Mouse (Mus musculus): ENCODE data around the gene Taf6l.

Gene Taf6l

DNA sequence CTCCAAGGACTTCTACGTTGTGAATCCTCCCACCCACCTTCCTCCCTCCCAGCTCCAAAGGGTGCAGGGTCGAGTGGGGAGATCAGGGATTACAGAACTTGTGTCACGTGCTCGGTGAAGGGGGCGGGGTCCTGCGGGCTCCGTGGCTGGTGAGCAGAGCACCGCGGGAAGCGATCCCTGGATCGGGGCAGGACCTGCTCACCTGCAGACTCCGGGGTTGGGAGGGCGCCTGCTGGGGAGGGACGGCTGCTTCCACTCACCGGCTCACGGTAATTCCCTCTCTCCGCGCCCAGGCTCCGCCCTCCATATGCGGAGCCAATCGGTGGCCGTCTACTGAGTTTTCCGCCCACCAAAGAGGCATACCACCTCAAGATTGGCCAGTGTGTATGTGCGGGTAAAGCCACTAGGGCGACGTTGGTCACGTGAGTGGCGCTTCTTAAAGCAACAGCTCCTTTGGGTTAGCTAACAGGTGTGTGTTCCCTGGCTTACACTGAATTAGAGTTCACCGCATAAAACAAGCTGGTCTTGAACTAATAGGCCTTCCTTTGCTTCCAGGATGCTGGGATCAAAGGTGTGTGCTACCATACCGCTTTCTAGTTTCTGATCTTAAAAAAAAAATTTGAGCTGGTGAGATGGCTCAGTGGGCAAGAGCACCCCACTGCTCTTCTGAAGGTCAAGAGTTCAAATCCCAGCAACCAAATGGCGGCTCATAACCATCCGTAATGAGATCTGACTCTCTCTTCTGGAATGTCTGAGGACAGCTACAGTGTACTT is at the start of gene Taf6l:
Taf6l (minus strand) TSS at position 410 of the 774 bp plus-strand sequence.
- DNase-seq (ENCODE audit: low read depth), result peak; percentile 96

DNA sequence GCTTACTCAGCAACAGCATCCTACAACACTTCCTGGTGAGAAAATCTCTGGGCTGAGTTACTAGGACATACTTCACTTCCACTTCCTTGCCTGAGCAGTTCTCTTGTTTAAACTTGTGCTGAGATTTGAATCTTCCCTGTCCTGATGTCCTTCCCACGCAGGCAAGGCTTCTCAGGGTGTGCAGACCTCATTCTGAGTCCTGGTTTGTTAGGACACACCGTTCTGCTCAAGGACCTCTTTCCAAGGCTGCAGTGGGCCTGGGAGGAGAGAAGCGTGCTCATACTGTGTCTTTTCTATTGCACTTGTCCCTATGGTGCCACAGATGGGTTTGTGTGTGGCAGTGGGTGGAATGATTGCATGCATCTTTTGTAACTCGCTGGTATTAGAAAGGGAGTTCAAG is 46.8 kb upstream of the Taf6l start:
- DNase-seq (ENCODE audit: low read depth), result no peak

DNA sequence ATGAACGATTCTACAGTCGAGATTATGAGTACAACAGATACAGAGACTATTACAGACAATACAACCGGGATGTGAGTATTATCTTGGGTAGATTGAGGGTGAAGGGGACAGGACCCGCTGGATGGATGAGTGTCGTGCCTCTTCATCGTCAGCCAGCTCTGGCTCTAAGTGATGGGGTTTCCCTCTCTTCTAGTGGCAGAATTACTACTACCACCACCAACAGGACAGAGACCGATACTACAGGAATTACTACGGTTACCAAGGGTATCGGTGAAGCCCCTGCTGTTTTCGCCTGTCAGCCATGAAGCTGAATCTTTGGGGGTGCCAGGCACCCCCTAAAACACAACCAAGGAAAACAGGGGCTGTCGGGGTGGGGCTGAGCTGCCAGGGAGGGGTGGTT is 45.0 kb upstream of the Taf6l start:
- DNase-seq (ENCODE audit: low read depth), result no peak

DNA sequence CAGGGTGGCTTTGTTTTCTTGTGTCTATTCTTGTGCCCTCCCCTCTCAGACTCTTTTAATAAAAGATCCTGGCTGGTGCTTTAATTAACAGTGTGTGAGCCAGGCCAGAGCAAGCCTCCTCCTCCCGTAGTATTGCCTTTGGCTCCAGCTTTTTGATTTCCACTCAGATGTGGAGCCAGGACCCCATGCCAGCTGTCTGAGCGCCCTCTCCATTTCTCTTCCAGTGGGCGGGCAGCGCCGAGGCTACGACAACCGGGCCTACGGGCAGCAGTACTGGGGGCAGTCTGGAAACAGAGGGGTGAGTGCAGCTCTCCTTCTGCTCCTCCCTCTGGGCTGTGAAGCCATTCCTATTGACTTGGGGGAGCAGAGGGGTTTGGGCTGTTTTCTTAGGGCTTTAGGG is 44.4 kb upstream of the Taf6l start:
- no peak for DNase-seq (ENCODE audit: low read depth)

DNA sequence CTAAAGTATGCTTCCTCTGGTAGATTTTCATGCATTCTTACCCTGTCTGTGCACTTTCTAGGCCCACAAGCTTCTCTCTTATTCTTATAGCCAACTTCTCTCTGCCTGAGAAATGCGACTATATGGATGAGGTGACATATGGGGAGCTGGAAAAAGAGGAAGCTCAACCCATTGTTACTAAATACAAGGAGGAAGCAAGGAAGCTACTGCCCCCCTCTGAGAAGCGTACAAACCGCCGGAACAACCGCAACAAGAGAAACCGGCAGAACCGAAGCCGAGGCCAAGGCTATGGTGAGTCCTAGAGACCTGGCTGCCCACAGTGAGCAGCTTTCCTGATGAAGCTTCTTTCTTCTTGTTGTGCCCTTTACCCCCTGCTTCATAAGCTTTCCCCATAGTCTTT is 43.4 kb upstream of the Taf6l start, which contains the start of gene AC129217.1:
AC129217.1 (plus strand) TSS at position 114 of the 400 bp plus-strand sequence.
- DNase-seq (ENCODE audit: low read depth), result no peak

DNA sequence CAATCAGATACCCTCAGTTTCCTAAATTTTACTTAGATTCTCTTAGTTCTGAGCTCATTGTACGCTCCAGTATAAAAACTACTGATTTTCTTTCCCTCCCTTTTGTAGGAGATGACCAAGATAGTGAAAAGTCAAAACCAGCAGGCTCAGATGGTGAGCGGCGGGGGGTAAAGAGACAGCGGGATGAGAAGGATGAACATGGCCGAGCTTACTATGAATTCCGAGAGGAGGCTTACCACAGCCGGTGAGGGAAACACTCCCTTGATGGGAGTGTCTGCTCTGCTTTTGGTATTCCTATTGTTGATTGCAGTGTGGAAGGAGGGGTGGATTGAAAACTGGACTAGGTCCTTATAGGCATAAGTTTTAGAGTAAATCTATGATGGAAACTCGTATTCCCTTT is 36.5 kb upstream of the Taf6l start:
- no peak for DNase-seq (ENCODE audit: low read depth)

DNA sequence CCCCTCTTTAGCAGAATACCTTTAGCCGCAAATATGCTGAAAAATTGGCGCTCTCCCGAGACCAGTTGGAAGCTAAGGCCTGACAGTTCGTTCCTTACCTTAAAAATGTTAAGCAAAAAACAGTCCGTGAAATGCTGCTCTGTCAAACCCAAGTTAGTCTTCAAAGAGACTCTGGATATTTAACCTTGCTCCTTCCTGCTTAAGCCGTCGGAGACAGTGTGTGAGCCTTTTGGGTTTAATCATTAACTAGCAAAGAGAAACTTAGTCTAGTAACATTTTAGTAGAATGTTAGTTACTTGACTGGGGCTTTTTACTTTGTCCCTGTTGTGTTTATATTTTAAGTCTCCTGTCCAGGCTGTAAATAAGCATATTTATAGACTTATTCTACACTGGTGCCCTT is 34.9 kb upstream of the Taf6l start:
- peak; percentile 35 for DNase-seq (ENCODE audit: low read depth)

DNA sequence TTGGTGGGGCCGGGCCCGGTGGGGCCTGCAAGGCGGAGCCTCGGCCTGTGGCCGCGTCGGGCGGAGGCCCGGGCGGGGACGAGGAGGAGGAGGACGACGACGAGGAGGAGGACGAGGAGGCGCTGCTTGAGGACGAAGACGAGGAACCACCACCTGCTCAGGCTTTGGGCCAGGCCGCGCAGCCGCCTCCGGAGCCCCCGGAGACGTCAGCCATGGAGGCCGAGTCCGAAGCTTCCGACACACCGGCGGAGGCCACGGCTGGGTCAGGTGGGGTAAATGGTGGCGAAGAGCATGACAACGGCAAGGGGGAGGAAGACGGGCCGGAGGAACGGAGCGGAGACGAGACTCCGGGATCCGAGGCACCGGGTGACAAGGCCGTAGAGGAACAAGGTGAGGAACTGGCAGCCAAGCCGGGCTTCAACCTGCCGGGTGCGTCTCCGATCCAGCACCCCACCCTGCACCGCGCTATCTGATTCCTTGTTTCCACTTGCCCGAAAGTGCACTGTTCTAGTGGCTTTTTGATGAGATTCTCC is 34.3 kb upstream of the Taf6l start:
- no peak for DNase-seq (ENCODE audit: low read depth)

DNA sequence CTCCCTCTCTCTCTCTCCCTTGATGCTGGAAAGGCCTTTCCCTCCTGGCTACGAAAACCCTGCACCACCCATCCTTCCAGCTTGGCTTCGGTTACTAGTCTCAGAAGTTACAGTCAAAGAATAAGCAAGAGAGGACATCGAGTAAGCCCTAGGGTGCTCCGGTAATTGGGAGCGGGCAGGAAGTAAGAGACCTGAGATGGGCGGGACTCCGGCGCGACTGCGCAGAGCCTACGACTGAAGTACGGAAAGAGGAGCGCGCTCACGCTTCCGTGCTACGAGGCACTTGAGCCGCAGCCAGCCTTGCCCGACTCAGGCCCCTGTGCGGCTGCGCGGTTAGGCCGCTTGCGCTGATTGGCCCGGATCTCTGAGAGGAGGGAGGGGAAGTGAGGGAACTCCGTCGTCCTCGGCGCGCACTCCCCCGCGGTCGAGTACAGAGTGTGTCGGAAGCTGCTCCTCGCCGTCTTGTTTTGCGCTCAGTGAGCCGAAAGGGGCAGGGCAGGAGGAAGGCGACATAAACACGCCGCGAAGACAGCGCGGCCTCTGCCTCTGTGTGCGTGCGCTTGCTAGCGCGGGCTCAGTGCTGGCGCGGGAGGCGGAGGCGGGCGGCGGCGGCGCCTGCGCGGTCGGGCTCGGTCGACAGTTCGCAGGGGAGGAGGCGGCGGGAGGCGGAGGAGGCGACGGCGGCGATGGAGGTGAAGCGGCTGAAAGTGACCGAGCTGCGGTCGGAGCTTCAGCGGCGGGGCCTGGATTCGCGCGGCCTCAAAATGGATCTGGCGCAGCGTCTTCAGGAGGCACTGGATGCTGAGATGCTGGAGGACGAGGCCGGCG is 33.6 kb upstream of the Taf6l start, which contains the start of gene Hnrnpul2:
Hnrnpul2 (plus strand) TSS at position 415 of the 828 bp plus-strand sequence.
- peak; percentile 99 for DNase-seq (ENCODE audit: low read depth)

DNA sequence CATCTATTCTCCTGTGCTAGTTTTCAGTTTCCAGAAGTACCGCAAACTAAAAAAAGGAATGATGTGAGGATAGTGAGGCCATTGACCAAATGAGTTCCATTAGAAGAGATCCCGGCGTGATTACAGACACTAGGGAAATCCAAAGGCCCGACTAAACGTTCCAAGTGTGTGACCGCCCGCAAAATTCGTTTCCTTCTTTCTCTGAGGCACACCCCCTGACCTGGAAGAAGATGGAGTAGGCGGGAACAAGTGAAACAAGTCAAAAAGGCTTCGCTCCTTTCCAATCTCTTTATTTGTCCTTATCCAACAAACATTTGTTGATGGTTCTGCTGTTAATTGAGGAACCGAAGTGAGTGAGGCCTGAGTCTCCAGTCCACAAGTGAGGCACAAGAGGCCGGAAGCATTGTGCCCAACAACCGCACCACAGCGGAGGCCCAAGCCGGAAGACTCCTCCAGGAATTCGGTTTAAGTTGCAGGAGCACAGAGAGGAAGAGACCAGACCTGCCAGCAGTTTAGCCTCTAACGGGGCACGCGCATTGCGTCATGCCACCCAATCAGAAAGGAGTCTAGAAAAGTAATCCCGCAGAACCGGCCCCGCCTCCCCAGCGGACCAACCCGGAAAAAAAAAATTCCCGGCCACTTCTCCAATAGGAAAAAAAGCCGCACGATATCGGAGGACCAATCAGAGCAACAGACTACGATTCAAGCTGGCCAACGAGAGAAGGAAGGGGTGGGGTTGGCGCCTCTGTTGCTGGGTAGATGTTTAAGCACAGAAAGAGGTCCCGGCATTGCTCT is 32.8 kb upstream of the Taf6l start, which contains the start of gene Ttc9c:
Ttc9c (minus strand) TSS at position 533 of the 795 bp plus-strand sequence.
- no peak for DNase-seq (ENCODE audit: low read depth)

DNA sequence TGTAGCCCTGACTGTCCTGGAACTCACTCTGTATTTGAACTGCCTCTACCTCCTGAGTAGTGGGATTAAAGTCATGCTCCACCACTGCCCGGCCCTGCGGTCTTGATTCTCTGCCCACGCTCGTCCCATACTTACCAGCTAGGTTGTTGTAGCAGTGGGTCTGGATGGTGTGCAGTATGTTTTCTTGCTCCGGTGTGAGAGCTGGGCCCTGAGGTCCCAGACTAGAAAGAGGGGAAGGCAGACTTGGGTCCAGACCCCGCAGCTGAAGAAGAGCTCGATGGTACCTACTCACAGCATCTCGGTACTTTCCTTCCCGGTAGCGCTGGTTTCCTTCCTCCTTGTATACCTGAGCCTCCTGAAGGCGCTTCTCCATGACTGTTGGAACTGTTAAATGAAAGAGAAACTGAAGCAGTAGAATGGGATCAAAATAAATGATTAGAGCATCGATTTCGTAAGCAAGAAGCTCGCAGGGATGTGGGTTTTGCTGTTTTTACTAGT is 32.1 kb upstream of the Taf6l start:
- no peak for DNase-seq (ENCODE audit: low read depth)

DNA sequence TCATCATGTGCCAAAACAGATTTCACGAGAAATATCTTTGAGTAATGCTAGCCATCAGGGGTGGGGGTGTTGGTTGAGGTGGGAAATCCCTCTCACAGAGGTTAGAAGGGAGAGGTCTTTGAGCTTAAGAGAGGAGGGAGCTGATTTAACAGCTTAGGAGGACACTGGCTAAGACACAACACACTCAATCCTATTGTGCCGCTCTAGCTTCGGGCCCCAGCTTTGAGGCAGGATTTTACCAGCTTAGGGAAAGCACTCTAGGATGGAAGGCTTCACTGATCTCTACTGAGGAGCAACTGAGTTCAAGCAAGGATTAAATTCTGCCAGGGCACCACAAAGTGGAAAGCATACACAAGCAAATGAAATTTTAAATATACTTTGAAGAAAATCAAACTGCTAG is 30.8 kb upstream of the Taf6l start:
- DNase-seq (ENCODE audit: low read depth), result no peak

DNA sequence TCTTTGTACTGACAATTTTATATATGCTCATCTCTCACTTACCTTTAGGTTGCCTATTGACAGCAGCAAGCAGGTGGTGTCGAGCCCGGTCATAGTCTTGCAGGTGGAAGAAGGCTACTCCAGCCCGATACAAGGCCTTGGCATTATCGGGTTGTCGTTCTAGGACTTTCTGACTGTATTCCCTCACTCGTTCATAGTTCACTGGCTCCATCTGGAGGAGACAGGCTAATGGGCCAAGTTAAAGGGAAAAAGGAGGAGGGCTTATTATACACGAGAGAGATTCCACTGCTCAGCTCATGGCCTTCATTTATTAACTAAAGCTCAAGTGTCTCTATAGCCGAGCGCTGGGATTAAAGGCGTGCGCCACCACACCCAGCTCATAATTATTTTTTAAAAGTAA is 29.6 kb upstream of the Taf6l start:
- no peak for DNase-seq (ENCODE audit: low read depth)

DNA sequence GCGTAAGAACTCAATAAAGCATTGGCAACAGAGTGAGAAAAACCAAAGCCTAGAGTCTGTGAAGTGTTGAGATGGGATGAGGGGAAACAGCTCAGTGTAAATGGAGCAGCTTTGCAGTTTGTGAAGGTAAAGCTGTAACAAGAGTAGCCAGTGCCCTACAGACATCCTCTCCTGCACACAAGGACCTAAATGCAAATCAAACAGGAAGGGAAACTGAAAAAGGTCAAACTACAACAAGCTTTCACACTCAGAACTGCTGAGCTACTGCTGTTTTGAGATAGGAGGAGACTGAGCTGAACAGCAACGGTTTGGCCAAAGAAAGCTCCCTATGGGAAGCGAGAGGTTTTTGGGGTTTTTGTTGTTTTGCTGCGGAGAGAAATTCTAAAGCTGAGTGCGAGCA is 20.6 kb upstream of the Taf6l start:
- DNase-seq (ENCODE audit: low read depth), result no peak

DNA sequence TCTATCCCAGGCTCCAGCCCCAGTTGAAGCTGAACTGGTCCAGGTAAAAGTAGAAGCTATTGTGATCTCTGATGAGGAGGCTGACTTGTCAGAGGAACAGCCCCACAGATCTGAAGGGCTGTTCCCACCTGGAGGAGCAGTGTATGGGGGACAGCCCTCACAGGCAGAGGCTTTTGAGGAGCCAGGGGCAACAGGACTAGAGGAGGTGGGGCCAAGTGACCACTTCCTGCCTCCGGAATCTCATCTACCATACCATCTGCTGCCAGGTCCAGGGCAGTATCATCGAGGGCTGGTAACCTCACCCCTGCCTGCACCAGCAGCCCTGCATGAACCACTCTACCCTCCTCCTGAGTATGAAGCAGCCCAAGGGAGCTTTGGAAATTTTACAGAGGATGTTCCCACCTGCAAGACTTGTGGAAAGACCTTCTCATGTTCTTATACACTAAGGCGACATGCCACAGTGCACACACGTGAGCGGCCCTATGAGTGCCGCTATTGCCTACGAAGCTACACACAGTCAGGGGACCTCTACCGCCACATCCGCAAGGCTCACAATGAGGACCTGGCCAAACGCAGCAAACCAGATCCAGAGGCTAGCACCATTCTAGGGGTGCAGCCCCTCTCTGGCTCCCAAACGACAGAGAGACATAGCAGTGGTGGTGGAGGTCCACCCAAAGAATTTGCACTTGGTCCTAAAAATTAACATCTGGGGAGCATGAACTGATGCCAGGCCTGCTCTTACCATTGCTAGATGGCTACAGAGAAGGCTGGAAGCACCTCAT is 17.9 kb upstream of the Taf6l start:
- no peak for DNase-seq (ENCODE audit: low read depth)

DNA sequence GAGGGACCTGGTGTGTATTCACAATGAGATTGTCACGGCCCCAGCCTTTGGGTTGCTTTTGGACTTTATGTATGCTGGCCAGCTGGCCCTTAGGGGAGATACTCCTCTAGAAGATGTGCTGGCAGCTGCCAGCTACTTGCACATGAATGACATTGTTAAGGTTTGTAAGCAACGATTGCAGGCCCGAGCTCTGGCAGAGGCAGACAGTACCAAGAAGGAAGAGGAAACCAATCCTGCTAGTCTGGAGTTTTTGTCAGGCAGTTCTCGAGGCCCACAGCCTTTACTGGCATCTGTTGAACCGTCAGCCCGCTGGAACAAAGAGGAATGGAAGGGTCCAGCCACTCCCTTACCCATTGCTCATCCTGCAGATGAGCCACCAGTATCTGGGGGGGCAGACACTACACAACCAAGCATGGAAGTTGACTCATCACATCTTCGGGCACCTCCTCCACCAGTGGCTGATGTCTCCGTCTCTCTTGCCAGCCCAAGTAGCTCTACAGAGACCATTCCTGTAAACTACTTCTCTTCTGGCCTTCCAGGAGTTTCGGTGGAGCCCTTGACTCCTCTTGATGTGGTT is 17.1 kb upstream of the Taf6l start:
- no peak for DNase-seq (ENCODE audit: low read depth)

DNA sequence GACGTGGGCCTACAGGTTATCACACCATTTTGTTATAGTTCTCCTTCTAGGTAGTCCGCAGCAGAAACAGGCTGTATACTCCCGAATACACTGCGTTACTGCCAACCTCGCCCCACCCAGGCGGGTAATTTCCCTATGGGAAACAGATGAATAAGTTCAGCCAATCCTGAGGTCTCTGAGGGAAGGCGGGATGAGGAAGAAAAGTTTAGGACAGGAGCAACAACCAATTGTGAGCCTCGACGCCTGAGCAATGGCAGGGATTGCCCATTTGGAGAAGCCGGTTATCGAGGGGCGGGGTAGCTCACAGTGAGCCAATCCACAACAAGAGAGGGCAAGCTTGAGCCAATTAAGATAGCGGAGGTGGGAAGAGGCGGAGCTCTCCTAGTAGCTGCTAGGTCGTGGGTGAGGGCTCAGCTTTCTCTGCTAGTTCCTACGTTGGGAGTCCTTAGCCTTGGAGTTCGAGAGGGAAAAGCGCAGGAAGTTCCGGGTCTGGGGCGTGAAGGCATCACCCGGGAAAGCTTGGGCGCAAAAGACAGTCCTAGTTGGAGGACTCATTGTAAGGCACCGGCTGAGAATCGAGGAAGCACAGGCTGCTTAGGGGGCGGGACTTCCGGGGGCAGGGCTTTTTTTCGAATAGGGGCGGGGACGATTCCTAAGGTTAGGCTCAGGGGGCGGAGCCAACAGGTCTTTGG is 16.1 kb upstream of the Taf6l start, which contains the start of gene Zbtb3:
Zbtb3 (plus strand) TSS at position 426 of the 692 bp plus-strand sequence.
- peak; percentile 95 for DNase-seq (ENCODE audit: low read depth)

DNA sequence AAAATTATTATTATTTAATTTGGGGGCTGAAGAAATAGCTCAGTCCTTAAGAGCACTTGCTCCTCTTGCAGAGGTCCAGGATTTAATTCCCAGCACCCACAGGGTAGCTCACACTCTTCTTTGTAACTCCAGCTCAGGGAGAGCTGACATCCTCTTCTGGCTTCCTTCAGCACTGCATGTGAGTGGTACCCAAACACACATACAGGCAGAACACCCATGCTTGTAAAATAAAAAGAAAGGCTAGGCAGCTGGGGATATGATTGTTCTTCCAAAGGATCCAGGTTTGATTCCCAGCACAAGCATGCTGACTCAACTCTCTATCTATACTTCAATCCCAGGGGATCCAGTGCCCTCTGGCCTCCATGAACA is 12.7 kb upstream of the Taf6l start:
- peak; percentile 40 for DNase-seq (ENCODE audit: low read depth)

DNA sequence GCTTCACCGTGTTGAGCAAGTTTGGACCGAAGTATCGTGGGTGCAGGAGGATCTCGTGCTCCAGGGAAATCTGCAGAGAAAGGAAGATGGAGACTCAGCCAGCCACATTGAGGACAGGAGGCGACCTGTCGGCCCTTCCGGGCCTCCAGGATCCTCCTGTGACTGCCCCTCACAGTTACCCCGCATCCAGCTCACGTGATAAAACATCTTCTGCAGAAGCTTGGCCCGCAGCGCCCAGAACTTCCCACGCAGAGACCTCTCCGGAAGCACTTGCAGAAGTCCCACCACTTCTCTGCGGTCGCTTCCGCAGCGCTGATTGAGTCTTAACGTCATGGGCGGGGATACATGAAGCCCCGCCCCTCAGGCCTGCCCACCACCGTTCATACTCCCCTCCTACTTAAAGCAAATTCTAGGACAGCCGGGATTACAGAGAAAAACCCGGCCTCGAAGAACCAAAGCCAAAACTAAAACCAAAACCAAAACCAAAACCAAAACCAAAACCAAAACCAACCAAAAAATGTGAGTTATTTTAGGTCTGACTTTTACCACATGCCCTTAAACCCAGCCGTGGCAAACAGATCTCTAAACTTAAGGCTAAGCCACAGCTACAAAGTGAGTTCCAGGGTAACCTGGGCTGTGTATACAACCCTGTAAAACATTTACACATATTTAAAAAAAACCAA is 12.2 kb upstream of the Taf6l start, which contains the start of gene Polr2g:
Polr2g (minus strand) TSS at position 314 of the 683 bp plus-strand sequence.
- peak; percentile 92 for DNase-seq (ENCODE audit: low read depth)
